Mouse (Mus musculus) megakaryocyte, embryonic 14.5 days (primary cell): ENCODE measurements around the gene Tbc1d8b. TPM values are rescaled to one million over a fixed set of nuclear protein-coding genes. Genes with fewer than 3 reads are reported as not detected.

Experiments
- H3K27me3 ChIP-seq: replicated peaks from 2 replicates; pipeline ENCODE3; 2012; ENCODE audit warnings: inconsistent platforms
- H3K36me3 ChIP-seq: replicated peaks from 2 replicates; pipeline ENCODE3; 2012; ENCODE audit warnings: low read length, inconsistent platforms, mixed read lengths
- H3K4me1 ChIP-seq: 2 replicates; pipeline ENCODE4 v1.6.1; 2012; ENCODE audit warnings: inconsistent platforms
- H3K4me3 ChIP-seq: replicated peaks from 2 replicates; pipeline ENCODE3; 2012; ENCODE audit warnings: moderate library complexity, mild to moderate bottlenecking, inconsistent platforms
- H3K9me3 ChIP-seq: 2 replicates; pipeline ENCODE4 v1.6.1; 2012; ENCODE audit warnings: inconsistent platforms
- FLI1 ChIP-seq: IDR thresholded peaks from 2 replicates; pipeline ENCODE4 v1.6.1; 2012; ENCODE audit warnings: low read length, inconsistent platforms, mixed read lengths
- GATA1 ChIP-seq: IDR thresholded peaks from 3 replicates; pipeline ENCODE4 v1.6.1; 2012; ENCODE audit warnings: mixed read lengths, low read length, inconsistent platforms, borderline replicate concordance
- polyA plus RNA-seq: library from polyadenylated mRNA; stranded (reverse); fragments of >175 nt; gene quantifications from 2 replicates; pipeline ENCODE4 v1.2.3, GENCODE M21; 2012; ENCODE audit warnings: low replicate concordance; ENCODE audit not compliant: insufficient read depth

Gene Tbc1d8b
- polyA plus RNA-seq, 1 experiment, result 0.09 TPM

GRCm38 (mm10) chrX:139779401-139779800, 94.6 kb downstream of the Tbc1d8b start:
- Histone ChIP-seq H3K4me3 (no peak overlapping the region), H3K4me1 (no peaks in the 10 kb centered on the region; the same call in 1 of the 2 replicates), H3K9me3 (no peaks in the 10 kb centered on the region), H3K27me3 (peaks cover 35% of the 10 kb centered on the region), H3K36me3 (no peaks in the 10 kb centered on the region)
- TF ChIP-seq GATA1, result no peak
- no peak for TF ChIP-seq FLI1

- Histone ChIP-seq H3K36me3 (no peaks in the 10 kb centered on the region), H3K4me3 (no peak overlapping the region), H3K9me3 (no peaks in the 10 kb centered on the region), H3K27me3 (peaks cover 26% of the 10 kb centered on the region), H3K4me1 (no peaks in the 10 kb centered on the region)
- no peak for TF ChIP-seq GATA1
- no peak for TF ChIP-seq FLI1
Measured at GRCm38 (mm10) chrX:139780988-139781387, 96.2 kb downstream of the Tbc1d8b start.

GRCm38 (mm10) chrX:139781563-139781962, 96.8 kb downstream of the Tbc1d8b start:
- Histone ChIP-seq H3K27me3 (peaks cover 23% of the 10 kb centered on the region), H3K4me3 (no peak overlapping the region), H3K9me3 (no peaks in the 10 kb centered on the region), H3K36me3 (no peaks in the 10 kb centered on the region), H3K4me1 (no peaks in the 10 kb centered on the region)
- TF ChIP-seq FLI1 (no peak), GATA1 (no peak)

GRCm38 (mm10) chrX:139782278-139783044, 97.7 kb downstream of the Tbc1d8b start, which contains the start of gene Ripply1:
Gene Ripply1 (minus strand): TSS chrX:139782353.
- Histone ChIP-seq H3K4me1 (no peaks in the 10 kb centered on the region), H3K9me3 (no peaks in the 10 kb centered on the region), H3K4me3 (no peak within 1 kb of the TSS), H3K36me3 (no peaks in the 10 kb centered on the region), H3K27me3 (peaks cover 23% of the 10 kb centered on the region)
- TF ChIP-seq GATA1 (no peak), FLI1 (no peak)

- H3K4me1 ChIP-seq, result no peaks in the 10 kb centered on the region
- TF ChIP-seq FLI1 (no peak), GATA1 (no peak)
- no peaks in the 10 kb centered on the region for H3K36me3 ChIP-seq
Measured at GRCm38 (mm10) chrX:139783045-139783422, 98.2 kb downstream of the Tbc1d8b start.

GRCm38 (mm10) chrX:139785764-139786163, 101.0 kb downstream of the Tbc1d8b start:
- no peak for TF ChIP-seq GATA1
- no peak for TF ChIP-seq FLI1
- Histone ChIP-seq H3K36me3 (no peaks in the 10 kb centered on the region), H3K27me3 (peaks cover 18% of the 10 kb centered on the region), H3K4me3 (no peak overlapping the region), H3K4me1 (no peaks in the 10 kb centered on the region), H3K9me3 (no peaks in the 10 kb centered on the region)

More at GRCm38 (mm10) chrX:139783045-139783422, 98.2 kb downstream of the Tbc1d8b start:
- Histone ChIP-seq H3K9me3 (no peaks in the 10 kb centered on the region), H3K4me3 (no peak overlapping the region), H3K27me3 (peaks cover 23% of the 10 kb centered on the region)

- peaks cover 21% of the 10 kb centered on the region for H3K27me3 ChIP-seq
- TF ChIP-seq FLI1 (no peak), GATA1 (no peak)
- H3K4me1 ChIP-seq, result no peaks in the 10 kb centered on the region
- H3K36me3 ChIP-seq, result no peaks in the 10 kb centered on the region
- H3K4me3 ChIP-seq, result no peak overlapping the region
- H3K9me3 ChIP-seq, result no peaks in the 10 kb centered on the region
Measured at GRCm38 (mm10) chrX:139794072-139794845, 109.5 kb downstream of the Tbc1d8b start.

- Histone ChIP-seq H3K4me3 (no peak overlapping the region), H3K27me3 (peaks cover 19% of the 10 kb centered on the region), H3K4me1 (no peaks in the 10 kb centered on the region), H3K9me3 (0 out of 2 replicates have a peak, but pooled peaks cover 4% of the 10 kb centered on the region), H3K36me3 (no peaks in the 10 kb centered on the region)
- no peak for TF ChIP-seq GATA1
- TF ChIP-seq FLI1, result no peak
Measured at GRCm38 (mm10) chrX:139796037-139796436, 111.2 kb downstream of the Tbc1d8b start.

- H3K36me3 ChIP-seq, result no peaks in the 10 kb centered on the region
- H3K27me3 ChIP-seq, result peaks cover 18% of the 10 kb centered on the region
- TF ChIP-seq FLI1 (no peak), GATA1 (no peak)
- no peaks in the 10 kb centered on the region for H3K4me1 ChIP-seq
- 0 out of 2 replicates have a peak, but pooled peaks cover 5% of the 10 kb centered on the region for H3K9me3 ChIP-seq
- H3K4me3 ChIP-seq, result no peak overlapping the region
Measured at GRCm38 (mm10) chrX:139797875-139798274, 113.1 kb downstream of the Tbc1d8b start.

GRCm38 (mm10) chrX:139799953-139800352, 115.2 kb downstream of the Tbc1d8b start:
- H3K36me3 ChIP-seq, result no peaks in the 10 kb centered on the region
- TF ChIP-seq FLI1, result no peak
- TF ChIP-seq GATA1, result no peak
- H3K9me3 ChIP-seq, result 0 out of 2 replicates have a peak, but pooled peaks cover 5% of the 10 kb centered on the region
- peaks cover 23% of the 10 kb centered on the region for H3K27me3 ChIP-seq
- H3K4me1 ChIP-seq, result no peaks in the 10 kb centered on the region
- no peak overlapping the region for H3K4me3 ChIP-seq
